Mouse (Mus musculus) gastrocnemius, postnatal 4 days (tissue): ENCODE measurements around the gene Ccp110. TPM values are rescaled to one million over a fixed set of nuclear protein-coding genes. Genes with fewer than 3 reads are reported as not detected.

Source experiments
- DNase-seq, 2 experiments: peaks; one replicate each; pipeline ENCODE4 v3.0.0; 2021 to 2022; ENCODE audit warnings: low spot score in 2 of 2, mixed read lengths in 2 of 2
- long read RNA-seq, 2 experiments: library from polyadenylated mRNA; stranded (forward); transcript quantifications; one replicate each; pipeline ENCODE4 v2.0.0; 2021
- total RNA-seq, 2 experiments: library from RNA; stranded (reverse); gene quantifications; 2 replicates each; pipeline ENCODE4 v1.2.3; 2021

The Ccp110 gene
- total RNA-seq = 10 to 100 TPM in 1 of 2 experiments, 1 to 10 TPM in 1; 8.7 to 12.8 TPM
- long read RNA-seq, experiment 1, partial matches to known transcripts = 0 of 2 reads
- long read RNA-seq, experiment 1, other reads (novel, unspliced or antisense) = 2 of 2 reads
- long read RNA-seq, experiment 2, partial matches to known transcripts = 0 of 1 reads
- long read RNA-seq, experiment 2, other reads (novel, unspliced or antisense) = 1 of 1 reads

- peak; percentile 72 to 90 for DNase-seq
Observed at GRCm38 (mm10) chr7:118712228-118713173, at the start of gene Ccp110. Gene Ccp110, plus strand, starts transcription at chr7:118712552.

- DNase-seq = no peak
Observed at GRCm38 (mm10) chr7:118667773-118668172, 44.6 kb upstream of the Ccp110 start.

GRCm38 (mm10) chr7:118670142-118670541, 42.2 kb upstream of the Ccp110 start:
- no peak for DNase-seq

GRCm38 (mm10) chr7:118676826-118677225, 35.5 kb upstream of the Ccp110 start:
- DNase-seq = no peak

GRCm38 (mm10) chr7:118688199-118688598, 24.2 kb upstream of the Ccp110 start:
- peak; percentile 72 to 78 for DNase-seq

- no peak for DNase-seq
Observed at GRCm38 (mm10) chr7:118689088-118689487, 23.3 kb upstream of the Ccp110 start.

- no peak for DNase-seq
Observed at GRCm38 (mm10) chr7:118691287-118691686, 21.1 kb upstream of the Ccp110 start.

- DNase-seq = no peak
Observed at GRCm38 (mm10) chr7:118696146-118696545, 16.2 kb upstream of the Ccp110 start.

- no peak for DNase-seq
Observed at GRCm38 (mm10) chr7:118697168-118697567, 15.2 kb upstream of the Ccp110 start.

GRCm38 (mm10) chr7:118698882-118699281, 13.5 kb upstream of the Ccp110 start:
- no peak for DNase-seq

GRCm38 (mm10) chr7:118703144-118703561, 9.2 kb upstream of the Ccp110 start:
- no peak for DNase-seq

GRCm38 (mm10) chr7:118704001-118704850, 8.1 kb upstream of the Ccp110 start:
- no peak for DNase-seq

- DNase-seq = peak; percentile 75 to 90
Observed at GRCm38 (mm10) chr7:118705101-118705961, 7.0 kb upstream of the Ccp110 start, which contains the start of gene Gde1. Gene Gde1, minus strand, starts transcription at chr7:118705778.

- no peak for DNase-seq
Observed at GRCm38 (mm10) chr7:118706051-118706450, 6.3 kb upstream of the Ccp110 start.

- no peak for DNase-seq
Observed at GRCm38 (mm10) chr7:118706488-118706887, 5.9 kb upstream of the Ccp110 start.

GRCm38 (mm10) chr7:118707216-118707615, 5.1 kb upstream of the Ccp110 start:
- no peak for DNase-seq

- DNase-seq = no peak
Observed at GRCm38 (mm10) chr7:118708002-118708401, 4.3 kb upstream of the Ccp110 start.

- DNase-seq = no peak
Observed at GRCm38 (mm10) chr7:118710776-118711175, 1.6 kb upstream of the Ccp110 start.

- no peak for DNase-seq
Observed at GRCm38 (mm10) chr7:118714873-118715272, 2.5 kb downstream of the Ccp110 start.

- DNase-seq = no peak
Observed at GRCm38 (mm10) chr7:118718066-118718465, 5.7 kb downstream of the Ccp110 start.
